Mouse (Mus musculus) urinary bladder, postnatal 36 days (tissue): Measurements from ENCODE around the gene 1500009C09Rik.
"Not testable (repeated sequence)": the region's sequence is repeated elsewhere in the genome, so short reads cannot be mapped to it uniquely, and the experiment has no call there.

ENCODE experiments used
- DNase-seq, 2 experiments: peaks; one replicate each; pipeline ENCODE4 v3.0.0; 2022; ENCODE audit warnings: low spot score in 2 of 2, mixed read lengths in 1 of 2

1500009C09Rik gene

GRCm38 (mm10) chr15:82218778-82219666 lies 33.2 kb upstream of the 1500009C09Rik start:
- DNase-seq: no peak

- no peak for DNase-seq
Measured at GRCm38 (mm10) chr15:82220003-82220675, 32.1 kb upstream of the 1500009C09Rik start.

GRCm38 (mm10) chr15:82221104-82221860 lies 30.9 kb upstream of the 1500009C09Rik start:
- DNase-seq: no peak

GRCm38 (mm10) chr15:82223251-82223650 lies 28.9 kb upstream of the 1500009C09Rik start:
- no peak for DNase-seq

GRCm38 (mm10) chr15:82223657-82224601 lies 28.3 kb upstream of the 1500009C09Rik start, which contains the start of gene Tnfrsf13c:
Gene Tnfrsf13c, minus strand, starts transcription at chr15:82224369.
- no peak for DNase-seq

- DNase-seq: no peak
Measured at GRCm38 (mm10) chr15:82224602-82225215, 27.5 kb upstream of the 1500009C09Rik start.

GRCm38 (mm10) chr15:82225769-82226168 lies 26.4 kb upstream of the 1500009C09Rik start:
- no peak for DNase-seq

- DNase-seq: no peak
Measured at GRCm38 (mm10) chr15:82229542-82230045, 22.6 kb upstream of the 1500009C09Rik start.

- DNase-seq: no peak
Measured at GRCm38 (mm10) chr15:82230098-82230611, 22.0 kb upstream of the 1500009C09Rik start.

- DNase-seq: no peak
Measured at GRCm38 (mm10) chr15:82231100-82231499, 21.1 kb upstream of the 1500009C09Rik start.

- no peak for DNase-seq
Measured at GRCm38 (mm10) chr15:82231591-82232378, 20.4 kb upstream of the 1500009C09Rik start.

GRCm38 (mm10) chr15:82232651-82233050 lies 19.5 kb upstream of the 1500009C09Rik start:
- DNase-seq: no peak

- DNase-seq: no peak
Measured at GRCm38 (mm10) chr15:82235661-82236060, 16.5 kb upstream of the 1500009C09Rik start.

- DNase-seq: peak; percentile 84
Measured at GRCm38 (mm10) chr15:82236565-82236964, 15.6 kb upstream of the 1500009C09Rik start.

GRCm38 (mm10) chr15:82243311-82243710 lies 8.9 kb upstream of the 1500009C09Rik start:
- DNase-seq: no peak

- DNase-seq: no peak
Measured at GRCm38 (mm10) chr15:82243742-82244114, 8.5 kb upstream of the 1500009C09Rik start.

- peak; percentile 91 for DNase-seq
Measured at GRCm38 (mm10) chr15:82244115-82244804, 7.9 kb upstream of the 1500009C09Rik start, which contains the start of gene Cenpm. Gene Cenpm, minus strand, starts transcription at chr15:82244748.

GRCm38 (mm10) chr15:82244805-82245161 lies 7.4 kb upstream of the 1500009C09Rik start:
- not testable (repeated sequence) for DNase-seq
